Mouse (Mus musculus): ENCODE measurements around the gene Plce1. TPM values are rescaled to one million over a fixed set of nuclear protein-coding genes. Genes with fewer than 3 reads are reported as not detected.

Gene Plce1
- polyA plus RNA-seq, 1 experiment from 2014 or later, result not detected

DNA sequence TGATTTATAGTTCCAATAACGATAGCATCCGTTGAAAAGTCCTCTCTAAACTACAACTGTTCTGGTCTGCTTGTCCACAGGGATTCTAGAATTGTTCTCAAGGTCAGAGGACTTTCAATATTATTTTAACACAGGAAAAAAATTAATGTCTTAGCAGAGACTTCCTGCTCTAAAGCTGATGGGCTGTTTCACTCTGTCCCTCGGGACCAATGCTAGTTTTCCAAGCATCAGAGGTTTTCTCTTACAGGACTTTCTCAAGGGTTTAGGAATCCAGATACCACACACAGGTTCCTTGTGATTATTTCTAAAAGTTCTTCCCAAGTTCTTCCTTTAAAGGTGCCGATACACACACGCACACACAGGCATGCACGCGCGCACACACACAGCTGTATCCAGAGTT is 263.6 kb downstream of the Plce1 start:
- Histone ChIP-seq H3K4me3 (ENCODE audit: inconsistent target) (no peak overlapping the region), H3K79me2 (ENCODE audit: inconsistent target) (no peaks in the 10 kb centered on the region), H3K36me3 (ENCODE audit: inconsistent target) (no peaks in the 10 kb centered on the region), H3K27ac (no peak overlapping the region)
- WGBS (ENCODE audit: missing documents), result 82% methylated on average over 8 of the region's 8 CpGs

- no peak overlapping the region for H3K27ac ChIP-seq
- 26% methylated on average over 10 of the region's 10 CpGs for WGBS (ENCODE audit: missing documents)
- no peaks in the 10 kb centered on the region for H3K79me2 ChIP-seq (ENCODE audit: inconsistent target)
- H3K4me3 ChIP-seq (ENCODE audit: inconsistent target), result no peak overlapping the region
- H3K36me3 ChIP-seq (ENCODE audit: inconsistent target), result no peaks in the 10 kb centered on the region
Measured at GRCm38 (mm10) chr19:38745810-38746491, 265.0 kb downstream of the Plce1 start.

- WGBS (ENCODE audit: missing documents), result 75% methylated on average over 6 of the region's 6 CpGs
- H3K4me3 ChIP-seq (ENCODE audit: inconsistent target), result no peak overlapping the region
- no peak overlapping the region for H3K27ac ChIP-seq
- H3K79me2 ChIP-seq (ENCODE audit: inconsistent target), result no peaks in the 10 kb centered on the region
- no peaks in the 10 kb centered on the region for H3K36me3 ChIP-seq (ENCODE audit: inconsistent target)
Measured at GRCm38 (mm10) chr19:38746492-38747014, 265.6 kb downstream of the Plce1 start.

- Histone ChIP-seq H3K27ac (no peak overlapping the region), H3K4me3 (ENCODE audit: inconsistent target) (no peak overlapping the region), H3K79me2 (ENCODE audit: inconsistent target) (no peaks in the 10 kb centered on the region), H3K36me3 (ENCODE audit: inconsistent target) (no peaks in the 10 kb centered on the region)
- 60% methylated on average over 4 of the region's 4 CpGs for WGBS (ENCODE audit: missing documents)
Measured at GRCm38 (mm10) chr19:38750192-38750591, 269.3 kb downstream of the Plce1 start.

- WGBS (ENCODE audit: missing documents), result 84% methylated on average over 3 of the region's 3 CpGs
Measured at GRCm38 (mm10) chr19:38757161-38757560, 276.3 kb downstream of the Plce1 start.

DNA sequence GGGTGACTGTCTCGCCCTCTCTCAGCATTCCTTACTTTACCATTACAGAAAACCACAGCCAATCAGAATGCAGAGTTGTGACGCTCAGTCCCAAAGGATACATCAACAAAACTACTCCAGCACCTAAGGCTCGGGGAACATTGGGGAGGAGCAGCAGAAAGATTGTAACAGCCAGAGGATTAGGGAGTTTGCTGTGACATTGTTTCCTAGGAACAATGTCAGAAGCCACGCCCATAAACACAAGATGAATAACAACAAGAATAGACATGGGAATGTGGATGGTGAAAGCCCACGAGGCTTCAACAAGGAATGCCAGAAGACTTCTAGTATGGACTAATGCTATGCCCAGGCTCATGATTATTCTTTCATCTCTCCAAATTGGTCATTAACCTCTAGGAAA is 277.1 kb downstream of the Plce1 start:
- Histone ChIP-seq H3K27ac (no peak overlapping the region), H3K36me3 (ENCODE audit: inconsistent target) (no peaks in the 10 kb centered on the region), H3K4me3 (ENCODE audit: inconsistent target) (no peak overlapping the region), H3K79me2 (ENCODE audit: inconsistent target) (no peaks in the 10 kb centered on the region)
- WGBS (ENCODE audit: missing documents), result 91% methylated on average over 5 of the region's 5 CpGs

More at GRCm38 (mm10) chr19:38757161-38757560, 276.3 kb downstream of the Plce1 start:
- Histone ChIP-seq H3K36me3 (ENCODE audit: inconsistent target) (no peaks in the 10 kb centered on the region), H3K4me3 (ENCODE audit: inconsistent target) (no peak overlapping the region), H3K79me2 (ENCODE audit: inconsistent target) (no peaks in the 10 kb centered on the region), H3K27ac (no peak overlapping the region)

DNA sequence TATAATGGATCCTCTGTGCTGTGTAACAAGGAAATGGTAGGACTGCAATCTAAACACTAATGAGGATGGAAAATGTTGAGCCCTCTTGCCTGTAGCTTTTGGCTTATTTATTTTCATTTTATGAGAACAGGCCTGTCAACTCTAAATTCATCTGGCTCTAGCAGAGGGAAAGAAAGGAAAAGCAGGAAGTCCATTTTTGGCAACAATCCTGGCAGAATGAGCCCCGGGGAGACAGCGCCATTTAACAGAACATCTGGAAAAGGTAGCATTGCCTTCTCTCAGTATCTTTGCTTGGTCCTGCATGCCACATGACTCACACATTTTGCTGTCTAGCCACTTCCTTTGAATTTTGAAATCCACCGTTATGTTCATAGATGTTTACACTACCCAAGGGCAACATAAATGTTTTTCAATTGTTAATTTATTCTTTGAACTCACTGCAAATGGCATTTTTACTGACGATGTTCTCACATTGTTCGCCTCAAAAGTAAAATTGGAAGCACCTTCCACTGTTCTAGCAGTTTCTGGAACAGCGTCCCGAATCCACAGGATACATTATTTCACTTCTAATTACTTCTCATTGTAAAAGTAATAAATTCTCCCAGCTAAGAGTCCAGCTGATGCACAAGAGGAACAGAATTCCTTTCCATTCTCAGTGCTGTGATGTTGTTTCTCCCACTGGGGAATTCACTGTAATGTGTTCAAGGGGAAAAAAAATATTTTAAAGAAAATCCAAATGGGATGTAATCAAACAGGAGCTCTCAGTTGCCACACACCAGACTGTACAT is 278.0 kb downstream of the Plce1 start:
- no peaks in the 10 kb centered on the region for H3K36me3 ChIP-seq (ENCODE audit: inconsistent target)
- no peak overlapping the region for H3K4me3 ChIP-seq (ENCODE audit: inconsistent target)
- WGBS (ENCODE audit: missing documents), result 66% methylated on average over 7 of the region's 7 CpGs
- no peaks in the 10 kb centered on the region for H3K79me2 ChIP-seq (ENCODE audit: inconsistent target)
- H3K27ac ChIP-seq, result no peak overlapping the region

GRCm38 (mm10) chr19:38760441-38760840 is 279.5 kb downstream of the Plce1 start:
- no peaks in the 10 kb centered on the region for H3K36me3 ChIP-seq (ENCODE audit: inconsistent target)
- 84% methylated on average over 3 of the region's 3 CpGs for whole genome bisulfite sequencing (ENCODE audit: missing documents)

DNA sequence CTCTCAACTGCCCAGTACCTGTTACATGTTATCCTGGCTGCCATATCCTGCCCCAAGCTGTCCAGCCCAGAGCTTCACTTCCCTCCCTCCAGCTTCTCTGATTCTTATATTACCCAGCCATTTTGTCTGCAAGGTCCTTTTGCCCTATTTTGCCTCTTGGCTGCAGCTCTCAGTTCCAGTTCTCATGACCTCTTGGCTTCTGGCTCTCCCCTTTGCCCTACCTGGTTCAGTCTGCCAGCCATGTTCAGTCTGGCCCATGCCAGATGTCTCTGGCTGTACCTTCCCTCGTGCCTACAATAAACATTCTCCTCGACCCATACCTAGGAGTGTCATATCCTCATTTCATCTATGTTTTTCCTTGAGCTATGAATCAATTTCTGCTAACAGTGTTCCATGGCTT is 285.4 kb downstream of the Plce1 start:
- no peak overlapping the region for H3K4me3 ChIP-seq (ENCODE audit: inconsistent target)
- 91% methylated on average over 2 of the region's 2 CpGs for WGBS (ENCODE audit: missing documents)
- H3K27ac ChIP-seq, result no peak overlapping the region
- no peaks in the 10 kb centered on the region for H3K36me3 ChIP-seq (ENCODE audit: inconsistent target)
- no peaks in the 10 kb centered on the region for H3K79me2 ChIP-seq (ENCODE audit: inconsistent target)

More at GRCm38 (mm10) chr19:38760441-38760840, 279.5 kb downstream of the Plce1 start:
- Histone ChIP-seq H3K27ac (no peak overlapping the region), H3K79me2 (ENCODE audit: inconsistent target) (no peaks in the 10 kb centered on the region), H3K4me3 (ENCODE audit: inconsistent target) (no peak overlapping the region)

DNA sequence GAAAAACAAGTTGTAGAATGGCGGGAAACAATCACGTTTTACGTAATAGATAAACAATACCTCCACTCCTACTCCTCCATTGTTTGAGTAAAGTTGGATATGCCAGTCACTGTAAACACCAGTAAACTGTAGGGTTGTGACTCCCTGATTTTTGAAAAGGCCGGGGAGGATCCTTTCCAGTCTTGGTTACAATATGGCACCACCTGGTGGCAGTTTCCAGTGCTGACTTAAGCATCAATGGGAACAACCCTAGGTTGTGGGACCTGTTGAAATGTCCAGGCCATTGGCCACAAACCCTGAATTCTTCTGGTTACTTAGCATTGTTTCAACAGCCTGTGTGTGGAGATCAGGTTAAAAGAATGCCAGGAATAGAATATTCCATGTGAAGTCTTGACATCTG is 294.6 kb downstream of the Plce1 start:
- H3K79me2 ChIP-seq (ENCODE audit: inconsistent target), result no peaks in the 10 kb centered on the region
- H3K4me3 ChIP-seq (ENCODE audit: inconsistent target), result no peak overlapping the region
- WGBS (ENCODE audit: missing documents), result 61% methylated on average over 4 of the region's 4 CpGs
- H3K36me3 ChIP-seq (ENCODE audit: inconsistent target), result no peaks in the 10 kb centered on the region
- no peak overlapping the region for H3K27ac ChIP-seq

DNA sequence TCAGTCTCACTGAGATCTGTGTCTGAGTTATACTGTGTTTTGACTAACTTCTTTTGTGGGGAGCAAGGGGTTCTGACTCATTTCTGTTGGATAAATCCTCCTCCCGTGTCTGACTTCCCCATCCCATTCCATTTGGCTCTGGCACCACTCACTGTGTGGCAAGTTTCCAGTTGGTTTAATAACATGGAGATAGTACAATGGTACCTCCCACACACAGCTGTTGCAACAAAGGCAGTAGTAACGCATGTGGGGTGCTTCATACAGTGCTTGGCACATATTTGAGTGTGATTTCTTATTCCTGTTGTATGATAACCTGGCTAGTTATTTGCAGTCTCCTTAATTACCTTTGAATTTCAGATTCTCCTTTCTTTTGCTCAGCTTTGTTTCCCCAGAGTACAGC is 297.9 kb downstream of the Plce1 start:
- WGBS (ENCODE audit: missing documents), result 67% methylated on average over 2 of the region's 2 CpGs
- Histone ChIP-seq H3K79me2 (ENCODE audit: inconsistent target) (no peaks in the 10 kb centered on the region), H3K36me3 (ENCODE audit: inconsistent target) (no peaks in the 10 kb centered on the region), H3K4me3 (ENCODE audit: inconsistent target) (no peak overlapping the region), H3K27ac (no peak overlapping the region)

DNA sequence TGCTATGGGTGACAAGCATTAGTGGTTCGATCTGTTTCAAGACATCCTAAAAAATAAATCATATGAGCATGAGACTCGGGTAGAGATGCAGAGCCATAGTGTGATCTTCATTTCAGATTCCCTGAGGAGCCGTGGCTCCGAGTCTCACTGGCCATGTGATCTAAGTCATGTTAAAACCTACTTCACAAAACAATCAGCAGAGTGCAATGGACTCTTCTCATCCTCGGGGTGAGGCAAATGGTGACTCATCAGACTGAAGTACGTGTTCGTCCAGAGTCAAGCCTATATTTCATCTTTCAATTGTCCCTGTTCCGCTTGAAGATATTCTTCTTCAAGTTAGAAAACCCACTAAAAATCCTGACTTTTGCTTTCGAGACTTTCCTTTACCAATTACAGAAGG is 302.6 kb downstream of the Plce1 start:
- 87% methylated on average over 9 of the region's 9 CpGs for WGBS (ENCODE audit: missing documents)
- Histone ChIP-seq H3K79me2 (ENCODE audit: inconsistent target) (no peaks in the 10 kb centered on the region), H3K36me3 (ENCODE audit: inconsistent target) (no peaks in the 10 kb centered on the region), H3K27ac (no peak overlapping the region), H3K4me3 (ENCODE audit: inconsistent target) (no peak overlapping the region)

GRCm38 (mm10) chr19:38787756-38788155 is 306.8 kb downstream of the Plce1 start:
- WGBS (ENCODE audit: missing documents), result 92% methylated on average over 6 of the region's 6 CpGs
- H3K27ac ChIP-seq, result no peak overlapping the region
- no peaks in the 10 kb centered on the region for H3K79me2 ChIP-seq (ENCODE audit: inconsistent target)
- peaks cover 6% of the 10 kb centered on the region; the same call in 1 of the 2 replicates for H3K36me3 ChIP-seq (ENCODE audit: inconsistent target)
- H3K4me3 ChIP-seq (ENCODE audit: inconsistent target), result no peak overlapping the region

DNA sequence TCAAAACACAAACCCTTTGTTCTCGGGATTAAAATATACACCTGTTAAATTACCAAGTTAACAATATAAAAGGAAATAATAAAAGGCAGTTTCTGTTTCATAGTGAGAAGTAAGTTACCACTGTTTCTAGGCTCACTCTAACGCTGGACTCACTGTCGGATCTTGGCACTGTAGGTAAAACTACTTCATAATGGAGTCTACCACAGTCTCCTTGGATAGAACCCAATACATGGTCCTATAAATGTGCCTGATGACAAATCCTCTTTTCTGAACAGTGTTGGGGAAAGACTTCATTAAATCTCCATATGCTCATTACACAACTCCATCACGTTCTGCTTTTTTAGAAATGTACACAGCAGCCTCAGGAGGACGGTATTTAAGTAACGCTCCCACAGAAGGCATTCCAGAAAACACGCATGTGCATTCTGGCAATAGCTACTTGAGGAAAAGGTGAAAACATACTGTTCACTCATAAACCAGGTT is 312.7 kb downstream of the Plce1 start:
- no peak overlapping the region for H3K27ac ChIP-seq
- no peak overlapping the region for H3K4me3 ChIP-seq (ENCODE audit: inconsistent target)
- H3K79me2 ChIP-seq (ENCODE audit: inconsistent target), result no peaks in the 10 kb centered on the region
- WGBS (ENCODE audit: missing documents), result 97% methylated on average over 7 of the region's 7 CpGs
- H3K36me3 ChIP-seq (ENCODE audit: inconsistent target), result peaks cover 40% of the 10 kb centered on the region; the same call in 1 of the 2 replicates

GRCm38 (mm10) chr19:38796546-38796945 is 315.6 kb downstream of the Plce1 start:
- 89% methylated on average over 5 of the region's 5 CpGs for WGBS (ENCODE audit: missing documents)
- no peak overlapping the region for H3K27ac ChIP-seq
- no peaks in the 10 kb centered on the region for H3K79me2 ChIP-seq (ENCODE audit: inconsistent target)
- peaks cover 34% of the 10 kb centered on the region; the same call in 1 of the 2 replicates for H3K36me3 ChIP-seq (ENCODE audit: inconsistent target)
- no peak overlapping the region for H3K4me3 ChIP-seq (ENCODE audit: inconsistent target)
